10 mouse cellular contexts compared by ENCODE assay signal in genomic region chr5:125488116-125488455, GRCm38 (mm10). TPM values are rescaled to one million over a fixed set of nuclear protein-coding genes. Genes with fewer than 3 reads are reported as not detected.
DNase-seq lines count a peak whose midpoint lies in the region; ATAC-seq and TF ChIP-seq lines count a peak whose summit lies in the region.
"Had no signal": no experiment of that assay in that cellular context is flagged by ENCODE, and none has a peak within 500 bp of the region (broad histone marks: within the 10 kb centered on the region; RNA-seq: fewer than 3 reads in every experiment).

No protein-coding gene starts in this region.

- TF ChIP-seq EP300 in liver, embryonic 14.5 days (IDR thresholded peaks at IDR 0.05; ENCODE audit: low read depth) = no peak

- no peak overlapping the region for H3K4me2 ChIP-seq in kidney, embryonic 14.5 days (replicated peaks; ENCODE audit: low read depth, low read length)
- no peak overlapping the region for H3K4me2 ChIP-seq in liver, embryonic 14.5 days (ENCODE audit: low read depth)
- H3K4me2 ChIP-seq: embryonic facial prominence, embryonic 15.5 days had no signal

- H3K9ac ChIP-seq in kidney, embryonic 14.5 days (ENCODE audit: low read depth, low read length) = no peak overlapping the region
- H3K9ac ChIP-seq in liver, embryonic 14.5 days (replicated peaks) = no peak overlapping the region
- H3K9ac ChIP-seq: embryonic facial prominence, embryonic 15.5 days had no signal

- TF ChIP-seq POLR2A in cortical plate, adult 2 months (IDR thresholded peaks at IDR 0.05; ENCODE audit: extremely low read depth, insufficient read depth, low read length) = no peak

- peaks cover 13% of the 10 kb centered on the region for H3K4me1 ChIP-seq in kidney, embryonic 14.5 days (ENCODE audit: control insufficient read depth, insufficient read depth, low read length)
- H3K4me1 ChIP-seq in cortical plate, adult 2 months (ENCODE audit: control insufficient read depth, insufficient read depth, low read length) = no peaks in the 10 kb centered on the region
- H3K4me1 ChIP-seq in liver, embryonic 14.5 days (replicated peaks; ENCODE audit: control insufficient read depth in 2 of 2, insufficient read depth in 2 of 2, low read length in 1 of 2) = no peaks in the 10 kb centered on the region; a peak in 1 of 4 replicates
- H3K4me1 ChIP-seq: embryonic facial prominence, embryonic 15.5 days had no signal

- WGBS in kidney, embryonic 14.5 days = 52% methylated on average over 4 of the region's 4 CpGs
- WGBS in liver, embryonic 14.5 days (ENCODE audit: insufficient replicate concordance) = 53% methylated on average over 4 of the region's 4 CpGs

- peak overlapping the region; percentile 63; the same call in 1 of the 2 replicates for H3K27ac ChIP-seq in kidney, embryonic 14.5 days (ENCODE audit: low read depth, low read length)
- no peak overlapping the region for H3K27ac ChIP-seq in cortical plate, adult 2 months (ENCODE audit: insufficient read depth, low read length)
- no peak overlapping the region for H3K27ac ChIP-seq in liver, embryonic 14.5 days
- H3K27ac ChIP-seq: embryonic facial prominence, embryonic 15.5 days had no signal

- H3K9me3 ChIP-seq in kidney, embryonic 14.5 days (ENCODE audit: control insufficient read depth, low read length) = no peaks in the 10 kb centered on the region
- no peaks in the 10 kb centered on the region for H3K9me3 ChIP-seq in liver, embryonic 14.5 days (ENCODE audit: control insufficient read depth, low read length)
- H3K9me3 ChIP-seq: embryonic facial prominence, embryonic 15.5 days had no signal

- TF ChIP-seq CTCF in cortical plate, adult 2 months (IDR thresholded peaks at IDR 0.05; ENCODE audit: extremely low read depth, insufficient read depth, low read length) = 0 out of 2 replicates have a peak, but pooled peaks have one; percentile 12
- peak; percentile 61 for TF ChIP-seq CTCF in liver, embryonic 14.5 days (IDR thresholded peaks at IDR 0.05; ENCODE audit: low read depth)

- no peak for DNase-seq in kidney, adult 11 months
- peak; percentile 46 to 55 for DNase-seq in B cell, adult 2 months
- no peak for DNase-seq in liver, embryonic 14.5 days (ENCODE audit: low read depth in 3 of 3, low spot score in 3 of 3)
- no peak for DNase-seq in left cerebral cortex, adult 8-10 months (ENCODE audit: low spot score in 2 of 2)
- no peak for DNase-seq in adrenal gland, adult 8-10 months
- DNase-seq in gastrocnemius, postnatal 4 days (ENCODE audit: low spot score in 2 of 2) = no peak

- H3K36me3 ChIP-seq in kidney, embryonic 14.5 days (ENCODE audit: control insufficient read depth, insufficient read depth, low read length) = peaks cover 31% of the 10 kb centered on the region
- peaks cover under 1% of the 10 kb centered on the region for H3K36me3 ChIP-seq in liver, embryonic 14.5 days (replicated peaks; ENCODE audit: control insufficient read depth, insufficient read depth, low read depth)

- H3K27me3 ChIP-seq in kidney, embryonic 14.5 days (ENCODE audit: control insufficient read depth, insufficient read depth, low read length) = no peaks in the 10 kb centered on the region
- no peaks in the 10 kb centered on the region for H3K27me3 ChIP-seq in liver, embryonic 14.5 days (ENCODE audit: control insufficient read depth, insufficient read depth, low read length)
- H3K27me3 ChIP-seq: embryonic facial prominence, embryonic 15.5 days had no signal

- no peak overlapping the region for H3K4me3 ChIP-seq in kidney, embryonic 14.5 days (ENCODE audit: low read length)
- H3K4me3 ChIP-seq in cortical plate, adult 2 months (ENCODE audit: insufficient read depth, low read length) = no peak overlapping the region
- H3K4me3 ChIP-seq in liver, embryonic 14.5 days (ENCODE audit: insufficient read depth in 1 of 2, low read depth in 2 of 2, low read length in 2 of 2) = no peak overlapping the region
- H3K4me3 ChIP-seq: embryonic facial prominence, embryonic 15.5 days had no signal

- peak; percentile 84 for ATAC-seq in kidney, embryonic 14.5 days (ENCODE audit: low FRiP score, low TSS enrichment)
- no peak for ATAC-seq in liver, embryonic 14.5 days (ENCODE audit: insufficient read depth)
- ATAC-seq: activated CD4-positive, CD25-positive, alpha-beta regulatory T cell, adult 4 months had no signal

RNA-seq across cellular contexts. Expression of gene Aacs, which starts 12.5 kb away (rescaled TPM):
- polyA plus RNA-seq in kidney, embryonic 14.5 days (2014; fragmentation: Nextera tagmentation; extraction: Ambion mirVana) = 21.0 and 36.6 TPM in 2 replicates
- 51.5 and 51.8 TPM in 2 replicates for polyA plus RNA-seq in cortical plate, adult 2 months (2012; rRNA removed)
- 11.0 and 11.6 TPM in 2 replicates for polyA plus RNA-seq in liver, embryonic 14.5 days (2012; rRNA removed)
- polyA plus RNA-seq in liver, embryonic 14.5 days (2014; fragmentation: Nextera tagmentation; extraction: Ambion mirVana) = 13.2 and 13.5 TPM in 2 replicates
- total RNA-seq in left cerebral cortex, adult 8-10 months (2022) = 10 to 100 TPM; 40.9 to 49.1 (median 44.4) TPM
- 10 to 100 TPM; 44.9 to 73.7 (median 53.8) TPM for total RNA-seq in adrenal gland, adult 8-10 months (2022)
- total RNA-seq in gastrocnemius, postnatal 4 days (2021) = 10 to 100 TPM; 11.6 to 13.7 TPM

RNA-seq across cellular contexts. Expression of gene Tmem132b, which starts 43.5 kb away (rescaled TPM):
- 0.24 and 0.46 TPM in 2 replicates for polyA plus RNA-seq in kidney, embryonic 14.5 days (2014; fragmentation: Nextera tagmentation; extraction: Ambion mirVana)
- 31.5 and 36.1 TPM in 2 replicates for polyA plus RNA-seq in cortical plate, adult 2 months (2012; rRNA removed)
- 0.01 TPM in 1 of 2 replicates, not detected in the other for polyA plus RNA-seq in liver, embryonic 14.5 days (2012; rRNA removed)
- not detected in 2 replicates for polyA plus RNA-seq in liver, embryonic 14.5 days (2014; fragmentation: Nextera tagmentation; extraction: Ambion mirVana)
- 100 to 1,000 TPM; 123 to 141 (median 129) TPM for total RNA-seq in left cerebral cortex, adult 8-10 months (2022)
- total RNA-seq in adrenal gland, adult 8-10 months (2022) = 1 to 10 TPM; 1.4 to 5.2 (median 3.5) TPM
- under 1 TPM; 0.32 to 0.39 TPM for total RNA-seq in gastrocnemius, postnatal 4 days (2021)
- polyA plus RNA-seq: activated CD4-positive, CD25-positive, alpha-beta regulatory T cell, adult 4 months had no signal

RNA-seq across cellular contexts. Expression of gene Bri3bp, which starts 46.7 kb away (rescaled TPM):
- polyA plus RNA-seq in kidney, embryonic 14.5 days (2014; fragmentation: Nextera tagmentation; extraction: Ambion mirVana) = 29.6 and 39.8 TPM in 2 replicates
- polyA plus RNA-seq in cortical plate, adult 2 months (2012; rRNA removed) = 34.8 and 36.3 TPM in 2 replicates
- polyA plus RNA-seq in liver, embryonic 14.5 days (2012; rRNA removed) = 3.7 and 4.9 TPM in 2 replicates
- 16.4 and 21.1 TPM in 2 replicates for polyA plus RNA-seq in liver, embryonic 14.5 days (2014; fragmentation: Nextera tagmentation; extraction: Ambion mirVana)
- total RNA-seq in left cerebral cortex, adult 8-10 months (2022) = 10 to 100 TPM; 81.9 to 94.4 (median 86.6) TPM
- total RNA-seq in adrenal gland, adult 8-10 months (2022) = 10 to 100 TPM; 27.8 to 35.6 (median 31.6) TPM
- 10 to 100 TPM; 10.4 to 12.0 TPM for total RNA-seq in gastrocnemius, postnatal 4 days (2021)

RNA-seq across cellular contexts. Expression of gene Dhx37, which starts 54.2 kb away (rescaled TPM):
- polyA plus RNA-seq in kidney, embryonic 14.5 days (2014; fragmentation: Nextera tagmentation; extraction: Ambion mirVana) = 7.7 and 14.4 TPM in 2 replicates
- polyA plus RNA-seq in cortical plate, adult 2 months (2012; rRNA removed) = 16.2 and 16.9 TPM in 2 replicates
- 5.5 and 8.1 TPM in 2 replicates for polyA plus RNA-seq in liver, embryonic 14.5 days (2012; rRNA removed)
- polyA plus RNA-seq in liver, embryonic 14.5 days (2014; fragmentation: Nextera tagmentation; extraction: Ambion mirVana) = 2.0 and 2.2 TPM in 2 replicates
- 10 to 100 TPM in 3 of 4 experiments, 1 to 10 TPM in 1; 9.4 to 12.9 (median 11.7) TPM for total RNA-seq in left cerebral cortex, adult 8-10 months (2022)
- 10 to 100 TPM; 19.1 to 22.1 (median 19.9) TPM for total RNA-seq in adrenal gland, adult 8-10 months (2022)
- 1 to 10 TPM; 6.8 to 7.8 TPM for total RNA-seq in gastrocnemius, postnatal 4 days (2021)

Comparison
In these comparisons a context has a peak if more than half of its experiments do, and no peak if none do; other contexts are left out.
1. DNase-seq: peak in B cell, adult 2 months (2 of 2); none in kidney, adult 11 months (single experiment), liver, embryonic 14.5 days (0 of 3), left cerebral cortex, adult 8-10 months (0 of 2), adrenal gland, adult 8-10 months (single experiment) and gastrocnemius, postnatal 4 days (0 of 2).
2. RNA of gene Tmem132b, which starts 43.5 kb away (total RNA-seq): 123 to 141 TPM in left cerebral cortex, adult 8-10 months; 1.4 to 5.2 TPM in adrenal gland, adult 8-10 months and 0.32 to 0.39 TPM in gastrocnemius, postnatal 4 days; every median in the first group is over 10 times any median in the second.